ENCODE assay signal across 21 mouse cellular contexts in the genomic region with DNA sequence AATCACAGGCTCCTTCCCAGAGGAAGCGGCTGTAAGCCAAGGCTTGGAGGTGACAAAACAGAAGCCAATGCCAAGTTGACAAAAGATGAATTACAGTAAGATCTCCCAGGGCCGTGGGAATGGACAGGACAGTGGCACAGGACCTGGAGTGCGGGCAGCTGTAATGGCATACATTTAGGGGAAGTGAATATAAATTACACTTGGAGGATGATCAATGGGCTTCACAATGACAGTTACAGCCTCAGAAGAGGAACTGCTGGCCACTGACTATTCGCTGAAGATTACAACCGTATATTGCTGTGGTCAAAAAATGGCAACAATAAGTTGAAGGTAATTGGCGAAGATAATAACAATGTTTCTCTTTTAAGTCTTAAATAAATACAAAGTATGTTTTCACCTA.
DNase-seq lines count a peak whose midpoint lies in the region; ATAC-seq lines count a peak whose summit lies in the region.
"Had no signal": no experiment of that assay in that cellular context is flagged by ENCODE, and none has a peak within 500 bp of the region (broad histone marks: within the 10 kb centered on the region; RNA-seq: fewer than 3 reads in every experiment).

No protein-coding gene starts in this region.

- peak; percentile 32 for DNase-seq in adrenal gland, postnatal 14 days
- no peak for DNase-seq in adrenal gland, adult 18-20 months (ENCODE audit: low spot score in 2 of 2)
- peak; percentile 7 for DNase-seq in adrenal gland, postnatal 25 days
- no peak for DNase-seq in frontal cortex, postnatal 14 days (ENCODE audit: low spot score in 2 of 2)
- DNase-seq in lung, postnatal 4 days = no peak
- DNase-seq: cerebellum, adult 11 months; cerebellum, adult 2 months; cerebellum, adult 9-11 months; cerebellum, postnatal 25 days; embryo, embryonic 11 days; gastrocnemius, postnatal 10 days; gastrocnemius, postnatal 36 days; heart, adult 18-20 months; heart, postnatal 14 days; heart, postnatal 4 days; kidney, adult 8-10 months had no signal

- peak; percentile 64 for ATAC-seq in common myeloid progenitor, adult 5-6 weeks (replicated peaks; ENCODE audit: low read depth, poor library complexity, severe bottlenecking)
- ATAC-seq in megakaryocyte progenitor cell, adult 5-6 weeks (replicated peaks; ENCODE audit: poor library complexity) = peak; percentile 78
- ATAC-seq: CD4-positive, CD25-positive, alpha-beta regulatory T cell, adult 4 months; forebrain, embryonic 15.5 days; intestine, postnatal 0 days had no signal

Comparison
In these comparisons a context has a peak if more than half of its experiments do, and no peak if none do; other contexts are left out.
1. DNase-seq: peak in adrenal gland, postnatal 14 days (single experiment) and adrenal gland, postnatal 25 days (single experiment); none in adrenal gland, adult 18-20 months (0 of 2), frontal cortex, postnatal 14 days (0 of 2) and lung, postnatal 4 days (0 of 2).